Mouse (Mus musculus) cerebellum, adult 2 months (tissue): ENCODE measurements around the gene Polr2g. TPM values are rescaled to one million over a fixed set of nuclear protein-coding genes. Genes with fewer than 3 reads are reported as not detected.

ENCODE experiments used
- DNase-seq, 2 experiments: peaks; one replicate each; pipeline ENCODE4 v3.0.0; 2021
- H3K27ac ChIP-seq: fragments of 200-500 bp; 2 replicates; pipeline ENCODE4 v1.5.1; 2012; ENCODE audit warnings: low read length, control low read depth, inconsistent platforms; ENCODE audit not compliant: insufficient read depth
- H3K27me3 ChIP-seq: fragments of 200-500 bp; 2 replicates; pipeline ENCODE4 v1.6.1; 2012; ENCODE audit warnings: inconsistent platforms, mild to moderate bottlenecking, low read length, moderate library complexity; ENCODE audit not compliant: control insufficient read depth, insufficient read depth
- H3K4me1 ChIP-seq: fragments of 200-500 bp; 2 replicates; pipeline ENCODE4 v1.6.1; 2011; ENCODE audit warnings: low read length; ENCODE audit not compliant: control insufficient read depth, insufficient read depth
- H3K4me3 ChIP-seq: fragments of 200-500 bp; replicated peaks from 2 replicates; pipeline ENCODE3; 2011; ENCODE audit warnings: mild to moderate bottlenecking, low read depth, low read length, control low read depth; ENCODE audit not compliant: insufficient read depth
- CTCF ChIP-seq: fragments of 200-500 bp; IDR thresholded peaks from 2 replicates; pipeline ENCODE4 v1.5.1; 2011; ENCODE audit warnings: low read depth, mild to moderate bottlenecking, control low read depth, low read length, moderate library complexity, borderline replicate concordance; ENCODE audit not compliant: insufficient read depth
- POLR2A ChIP-seq: fragments of 200-500 bp; IDR thresholded peaks from 2 replicates; pipeline ENCODE4 v1.6.1; 2011; ENCODE audit warnings: low read length, control low read depth, borderline replicate concordance; ENCODE audit not compliant: insufficient read depth
- WGBS: fragments of 180-500 bp; shearing (Covaris S2); methylation state at CpG from one replicate; pipeline ENCODE4 v1.1.7; 2018; 5-methylcytosine and 5-hydroxymethylcytosine counted together
- polyA plus RNA-seq: library from polyadenylated mRNA; depleted of rRNA; stranded (reverse); fragments of >200 nt; gene quantifications from 2 replicates; pipeline ENCODE4 v1.2.3, GENCODE M21; 2012

The Polr2g gene
- polyA plus RNA-seq, 1 experiment, result 155 TPM

DNA sequence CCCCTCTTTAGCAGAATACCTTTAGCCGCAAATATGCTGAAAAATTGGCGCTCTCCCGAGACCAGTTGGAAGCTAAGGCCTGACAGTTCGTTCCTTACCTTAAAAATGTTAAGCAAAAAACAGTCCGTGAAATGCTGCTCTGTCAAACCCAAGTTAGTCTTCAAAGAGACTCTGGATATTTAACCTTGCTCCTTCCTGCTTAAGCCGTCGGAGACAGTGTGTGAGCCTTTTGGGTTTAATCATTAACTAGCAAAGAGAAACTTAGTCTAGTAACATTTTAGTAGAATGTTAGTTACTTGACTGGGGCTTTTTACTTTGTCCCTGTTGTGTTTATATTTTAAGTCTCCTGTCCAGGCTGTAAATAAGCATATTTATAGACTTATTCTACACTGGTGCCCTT, 22.8 kb upstream of the Polr2g start:
- Histone ChIP-seq H3K4me3 (peak overlapping the region; percentile 86), H3K4me1 (no peaks in the 10 kb centered on the region; the same call in 1 of the 2 replicates), H3K27ac (peak overlapping the region; percentile 95), H3K27me3 (no peaks in the 10 kb centered on the region)
- DNase-seq, result no peak
- under 1% methylated on average over 7 of the region's 7 CpGs for WGBS
- no peak for TF ChIP-seq CTCF
- TF ChIP-seq POLR2A, result no peak

GRCm38 (mm10) chr19:8820424-8820956, 22.1 kb upstream of the Polr2g start:
- H3K4me3 ChIP-seq, result peak overlapping the region; percentile 86
- H3K27ac ChIP-seq, result peak overlapping the region; percentile 95
- peaks cover 4% of the 10 kb centered on the region; the same call in 1 of the 2 replicates for H3K4me1 ChIP-seq
- H3K27me3 ChIP-seq, result no peaks in the 10 kb centered on the region
- no peak for DNase-seq
- under 1% methylated on average over 48 of the region's 48 CpGs for WGBS
- TF ChIP-seq CTCF, result no peak
- TF ChIP-seq POLR2A, result no peak

GRCm38 (mm10) chr19:8819596-8820423, 21.4 kb upstream of the Polr2g start, which contains the start of gene Hnrnpul2:
TSS of gene Hnrnpul2 (plus strand) at chr19:8820010.
- peak; percentile 98 to 99 for DNase-seq
- peaks cover 7% of the 10 kb centered on the region; the same call in 1 of the 2 replicates for H3K4me1 ChIP-seq

GRCm38 (mm10) chr19:8818801-8819595, 20.6 kb upstream of the Polr2g start, which contains the start of gene Ttc9c:
TSS of gene Ttc9c (minus strand) at chr19:8819333.
- WGBS, result under 1% methylated on average over 33 of the region's 33 CpGs
- peak; percentile 82; the same call in 1 of the 2 replicates for TF ChIP-seq POLR2A
- no peak for TF ChIP-seq CTCF
- peak within 1 kb of the TSS; percentile 86 for H3K4me3 ChIP-seq
- DNase-seq, result peak; percentile 95 to 99
- H3K4me1 ChIP-seq, result peaks cover 7% of the 10 kb centered on the region; the same call in 1 of the 2 replicates
- H3K27ac ChIP-seq, result peak within 1 kb of the TSS; percentile 95
- no peaks in the 10 kb centered on the region for H3K27me3 ChIP-seq

More at GRCm38 (mm10) chr19:8819596-8820423, 21.4 kb upstream of the Polr2g start, which contains the start of gene Hnrnpul2:
- Histone ChIP-seq H3K27me3 (no peaks in the 10 kb centered on the region), H3K4me3 (peak within 1 kb of the TSS; percentile 86), H3K27ac (peak within 1 kb of the TSS; percentile 95)
- TF ChIP-seq POLR2A, result peak; percentile 96; the same call in 1 of the 2 replicates
- no peak for TF ChIP-seq CTCF
- WGBS, result under 1% methylated on average over 81 of the region's 83 CpGs

- no peak for DNase-seq
- 0 out of 2 replicates have a peak overlapping the region, but pooled peaks have one; percentile 0 for H3K27ac ChIP-seq
- H3K4me3 ChIP-seq, result peak overlapping the region; percentile 75
- TF ChIP-seq POLR2A (no peak), CTCF (no peak)
- no peaks in the 10 kb centered on the region for H3K27me3 ChIP-seq
- peaks cover 7% of the 10 kb centered on the region; the same call in 1 of the 2 replicates for H3K4me1 ChIP-seq
- 12% methylated on average over 14 of the region's 14 CpGs for WGBS
Observed at GRCm38 (mm10) chr19:8818301-8818798, 20.0 kb upstream of the Polr2g start.

- Histone ChIP-seq H3K27ac (no peak overlapping the region), H3K27me3 (no peaks in the 10 kb centered on the region), H3K4me3 (no peak overlapping the region), H3K4me1 (peaks cover 7% of the 10 kb centered on the region; the same call in 1 of the 2 replicates)
- no peak for TF ChIP-seq POLR2A
- no peak for TF ChIP-seq CTCF
- DNase-seq, result no peak
- WGBS, result 55% methylated on average over 3 of the region's 3 CpGs
Observed at GRCm38 (mm10) chr19:8817001-8817400, 18.6 kb upstream of the Polr2g start.

DNA sequence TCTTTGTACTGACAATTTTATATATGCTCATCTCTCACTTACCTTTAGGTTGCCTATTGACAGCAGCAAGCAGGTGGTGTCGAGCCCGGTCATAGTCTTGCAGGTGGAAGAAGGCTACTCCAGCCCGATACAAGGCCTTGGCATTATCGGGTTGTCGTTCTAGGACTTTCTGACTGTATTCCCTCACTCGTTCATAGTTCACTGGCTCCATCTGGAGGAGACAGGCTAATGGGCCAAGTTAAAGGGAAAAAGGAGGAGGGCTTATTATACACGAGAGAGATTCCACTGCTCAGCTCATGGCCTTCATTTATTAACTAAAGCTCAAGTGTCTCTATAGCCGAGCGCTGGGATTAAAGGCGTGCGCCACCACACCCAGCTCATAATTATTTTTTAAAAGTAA, 17.4 kb upstream of the Polr2g start:
- TF ChIP-seq CTCF (no peak), POLR2A (no peak)

More for the DNA sequence above, 17.4 kb upstream of the Polr2g start:
- H3K4me3 ChIP-seq, result peak overlapping the region; percentile 23
- 36% methylated on average over 11 of the region's 11 CpGs for WGBS
- peak in 1 of 2 experiments; percentile 43 for DNase-seq
- peaks cover 7% of the 10 kb centered on the region; the same call in 1 of the 2 replicates for H3K4me1 ChIP-seq
- no peaks in the 10 kb centered on the region for H3K27me3 ChIP-seq
- no peak overlapping the region for H3K27ac ChIP-seq
